Mouse (Mus musculus) liver, adult 2 months (tissue): ENCODE data around the gene Lsm2. TPM values are rescaled to one million over a fixed set of nuclear protein-coding genes. Genes with fewer than 3 reads are reported as not detected.
"Not testable (repeated sequence)": the region's sequence is repeated elsewhere in the genome, so short reads cannot be mapped to it uniquely, and the experiment has no call there.

Source experiments
- DNase-seq: peaks from one replicate; pipeline ENCODE4 v3.0.0-alpha.2; 2011; ENCODE audit warnings: low read depth, low spot score; ENCODE audit errors: extremely low read depth
- H3K27ac ChIP-seq: fragments of 200-500 bp; replicated peaks from 2 replicates; pipeline ENCODE4 v1.5.1; 2012; ENCODE audit warnings: low read depth, mild to moderate bottlenecking, control low read depth, inconsistent platforms, low read length; ENCODE audit not compliant: insufficient read depth
- H3K27me3 ChIP-seq: fragments of 200-500 bp; 2 replicates; pipeline ENCODE4 v1.6.1; 2012; ENCODE audit warnings: mild to moderate bottlenecking, moderate library complexity, low read length, inconsistent platforms; ENCODE audit not compliant: control insufficient read depth, insufficient read depth
- H3K36me3 ChIP-seq: fragments of 200-500 bp; 2 replicates; pipeline ENCODE4 v1.6.1; 2012; ENCODE audit warnings: low read length, inconsistent platforms; ENCODE audit not compliant: control insufficient read depth, insufficient read depth
- H3K4me1 ChIP-seq: fragments of 200-500 bp; 2 replicates; pipeline ENCODE4 v1.6.1; 2011; ENCODE audit warnings: low read length; ENCODE audit not compliant: control insufficient read depth, insufficient read depth
- H3K4me3 ChIP-seq: fragments of 200-500 bp; 2 replicates; pipeline ENCODE4 v1.5.1; 2011; ENCODE audit warnings: low read depth, mild to moderate bottlenecking, control low read depth, low read length, moderate library complexity; ENCODE audit not compliant: insufficient read depth
- H3K79me2 ChIP-seq: fragments of 200-500 bp; 2 replicates; pipeline ENCODE4 v1.6.1; 2012; ENCODE audit warnings: inconsistent platforms, mild to moderate bottlenecking, low read length, moderate library complexity; ENCODE audit not compliant: control insufficient read depth, insufficient read depth
- H3K9ac ChIP-seq: fragments of 200-500 bp; 2 replicates; pipeline ENCODE4 v1.6.1; 2012; ENCODE audit warnings: low read depth, mild to moderate bottlenecking, control low read depth, inconsistent platforms, low read length
- CTCF ChIP-seq: fragments of 200-500 bp; IDR thresholded peaks from 2 replicates; pipeline ENCODE4 v1.5.1; 2011; ENCODE audit warnings: low read depth, low read length, control low read depth
- POLR2A ChIP-seq: fragments of 200-500 bp; IDR thresholded peaks from 2 replicates; pipeline ENCODE4 v1.6.1; 2011; ENCODE audit warnings: low read length, control low read depth; ENCODE audit not compliant: insufficient read depth; ENCODE audit errors: extremely low read depth
- WGBS: fragments of 180-500 bp; shearing (Covaris S2); methylation state at CpG from one replicate; pipeline ENCODE4 v1.1.7; 2018; 5-methylcytosine and 5-hydroxymethylcytosine counted together
- polyA plus RNA-seq: library from polyadenylated mRNA; depleted of rRNA; stranded (reverse); fragments of >200 nt; gene quantifications from 2 replicates; pipeline ENCODE4 v1.2.3, GENCODE M21; 2012
- total RNA-seq: library from RNA; depleted of rRNA; stranded (reverse); fragments of >200 nt; gene quantifications from 2 replicates; pipeline ENCODE4 v1.2.3, GENCODE M21; 2014

The Lsm2 gene
- total and polyA plus RNA-seq, 2 experiments: 7.9 to 63.0 TPM

- H3K36me3 ChIP-seq: peaks cover 11% of the 10 kb centered on the region
- H3K27ac ChIP-seq: no peak overlapping the region
- H3K79me2 ChIP-seq: no peaks in the 10 kb centered on the region
- H3K9ac ChIP-seq: no peak overlapping the region
- DNase-seq: peak; percentile 64
- H3K4me3 ChIP-seq: no peak overlapping the region
- no peaks in the 10 kb centered on the region for H3K27me3 ChIP-seq
- TF ChIP-seq POLR2A (no peak), CTCF (peak; percentile 21; the same call in 1 of the 2 replicates)
- WGBS: 82% methylated on average over 2 of the region's 2 CpGs
- peaks cover 15% of the 10 kb centered on the region for H3K4me1 ChIP-seq
Measured at GRCm38 (mm10) chr17:34984218-34984617, 2.6 kb downstream of the Lsm2 start.

GRCm38 (mm10) chr17:34994751-34995150 is 13.1 kb downstream of the Lsm2 start:
- no peak for TF ChIP-seq POLR2A
- TF ChIP-seq CTCF: no peak
- H3K27ac ChIP-seq: no peak overlapping the region
- no peak overlapping the region for H3K9ac ChIP-seq
- DNase-seq: no peak
- no peaks in the 10 kb centered on the region for H3K36me3 ChIP-seq
- peaks cover under 1% of the 10 kb centered on the region; the same call in 1 of the 2 replicates for H3K4me1 ChIP-seq
- no peak overlapping the region for H3K4me3 ChIP-seq
- H3K79me2 ChIP-seq: no peaks in the 10 kb centered on the region
- H3K27me3 ChIP-seq: no peaks in the 10 kb centered on the region

- H3K27ac ChIP-seq: not testable (repeated sequence)
Measured at GRCm38 (mm10) chr17:34995192-34995591, 13.5 kb downstream of the Lsm2 start.

GRCm38 (mm10) chr17:34995927-34996326 is 14.3 kb downstream of the Lsm2 start:
- DNase-seq, H3K4me1 ChIP-seq, H3K36me3 ChIP-seq, H3K9ac ChIP-seq, H3K79me2 ChIP-seq, H3K27me3 ChIP-seq, H3K27ac ChIP-seq, H3K4me3 ChIP-seq: not testable (repeated sequence)
- WGBS: 94% methylated on average over 4 of the region's 4 CpGs

More at GRCm38 (mm10) chr17:34995192-34995591, 13.5 kb downstream of the Lsm2 start:
- H3K36me3 ChIP-seq, H3K4me3 ChIP-seq, H3K9ac ChIP-seq, H3K79me2 ChIP-seq, H3K27me3 ChIP-seq, DNase-seq, H3K4me1 ChIP-seq: not testable (repeated sequence)
- WGBS: 62% methylated on average over 4 of the region's 4 CpGs

- H3K4me1 ChIP-seq: peaks cover 4% of the 10 kb centered on the region
- DNase-seq: no peak
- no peaks in the 10 kb centered on the region for H3K27me3 ChIP-seq
- no peaks in the 10 kb centered on the region for H3K36me3 ChIP-seq
- no peak for TF ChIP-seq POLR2A
- TF ChIP-seq CTCF: no peak
- H3K9ac ChIP-seq: no peak overlapping the region
- H3K4me3 ChIP-seq: no peak overlapping the region
- no peak overlapping the region for H3K27ac ChIP-seq
- 91% methylated on average over 13 of the region's 14 CpGs for WGBS
- H3K79me2 ChIP-seq: no peaks in the 10 kb centered on the region; the same call in 1 of the 2 replicates
Measured at GRCm38 (mm10) chr17:34996411-34997141, 14.9 kb downstream of the Lsm2 start.

GRCm38 (mm10) chr17:34997142-34997483 is 15.5 kb downstream of the Lsm2 start:
- Histone ChIP-seq H3K9ac (no peak overlapping the region), H3K27ac (no peak overlapping the region)

More at GRCm38 (mm10) chr17:34997142-34997483, 15.5 kb downstream of the Lsm2 start:
- H3K4me3 ChIP-seq: no peak overlapping the region
- 91% methylated on average over 5 of the region's 5 CpGs for WGBS
- H3K36me3 ChIP-seq: no peaks in the 10 kb centered on the region
- no peak for TF ChIP-seq POLR2A
- no peak for TF ChIP-seq CTCF
- H3K27me3 ChIP-seq: no peaks in the 10 kb centered on the region
- H3K4me1 ChIP-seq: peaks cover 9% of the 10 kb centered on the region
- no peaks in the 10 kb centered on the region; the same call in 1 of the 2 replicates for H3K79me2 ChIP-seq
- no peak for DNase-seq
